Mouse (Mus musculus): ENCODE data around the gene Actn2. TPM values are rescaled to one million over a fixed set of nuclear protein-coding genes. Genes with fewer than 3 reads are reported as not detected.

Actn2 gene
- total and polyA plus RNA-seq, 2 experiments from 2014 or later = 4.0 to 5.7 TPM

DNA sequence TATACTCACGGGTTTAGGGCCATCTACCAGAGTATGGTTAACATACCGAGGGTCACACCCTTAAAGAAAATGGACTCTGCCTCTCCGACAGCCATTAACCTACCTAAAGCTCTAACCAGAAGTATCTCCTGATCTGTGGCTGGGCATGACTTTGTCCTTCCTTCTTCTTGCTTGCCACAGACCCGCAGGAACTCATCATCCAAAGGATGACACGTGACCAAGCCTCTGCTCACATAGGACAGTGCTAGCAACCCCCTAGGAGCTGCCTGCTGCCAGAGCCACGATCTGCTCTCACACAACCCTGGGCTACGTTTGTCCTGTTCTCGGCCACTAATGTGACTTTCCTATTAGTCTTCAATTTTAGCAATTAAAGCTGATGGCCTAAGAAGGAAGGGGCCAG is 35.0 kb downstream of the Actn2 start:
- Histone ChIP-seq H3K9ac (replicated peaks; ENCODE audit: low read length, poor library complexity, severe bottlenecking) (no peak overlapping the region), H3K27me3 (ENCODE audit: insufficient read depth, low read length) (no peaks in the 10 kb centered on the region), H3K9me3 (ENCODE audit: low read length) (no peaks in the 10 kb centered on the region), H3K4me1 (ENCODE audit: insufficient read depth, low read length) (no peaks in the 10 kb centered on the region), H3K4me3 (ENCODE audit: low read depth, low read length) (no peak overlapping the region), H3K4me2 (ENCODE audit: low read depth, low read length, poor library complexity, severe bottlenecking) (no peak overlapping the region), H3K36me3 (ENCODE audit: insufficient read depth, low read length) (0 out of 2 replicates have a peak, but pooled peaks cover 3% of the 10 kb centered on the region), H3K27ac (ENCODE audit: low read depth, low read length) (no peak overlapping the region)
- ATAC-seq (ENCODE audit: low FRiP score) (no peak), DNase-seq (ENCODE audit: low spot score) (no peak)
- 90% methylated on average over 8 of the region's 8 CpGs for WGBS
- no peak for TF ChIP-seq CTCF (IDR thresholded peaks at IDR 0.05)

DNA sequence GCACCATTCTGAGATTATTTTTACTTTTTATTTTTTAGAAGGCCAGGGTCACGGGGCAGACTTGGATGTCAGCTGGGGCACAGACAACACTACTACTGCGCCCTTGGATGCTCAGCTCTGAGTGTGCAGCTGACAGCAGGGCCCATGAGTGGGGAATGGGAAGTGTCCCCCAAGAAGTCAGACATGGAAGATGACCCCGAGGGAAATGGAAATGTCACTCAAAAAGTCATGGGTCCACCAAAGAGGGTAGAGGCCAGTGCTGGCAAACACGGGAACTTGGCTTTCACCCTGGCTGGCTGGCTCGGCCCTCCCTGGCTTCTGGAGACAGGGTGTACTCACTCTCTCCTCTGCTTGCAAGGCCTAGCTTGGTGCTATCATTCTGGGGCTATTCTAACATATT is 35.6 kb downstream of the Actn2 start:
- ATAC-seq (ENCODE audit: low FRiP score) (no peak), DNase-seq (ENCODE audit: low spot score) (no peak)
- H3K4me2 ChIP-seq (ENCODE audit: low read depth, low read length, poor library complexity, severe bottlenecking) = no peak overlapping the region
- no peak for TF ChIP-seq CTCF (IDR thresholded peaks at IDR 0.05)
- no peak overlapping the region for H3K9ac ChIP-seq (replicated peaks; ENCODE audit: low read length, poor library complexity, severe bottlenecking)
- WGBS = 87% methylated on average over 5 of the region's 5 CpGs
- no peak overlapping the region for H3K27ac ChIP-seq (ENCODE audit: low read depth, low read length)
- H3K36me3 ChIP-seq (ENCODE audit: insufficient read depth, low read length) = 0 out of 2 replicates have a peak, but pooled peaks cover 3% of the 10 kb centered on the region
- no peaks in the 10 kb centered on the region for H3K9me3 ChIP-seq (ENCODE audit: low read length)
- H3K4me1 ChIP-seq (ENCODE audit: insufficient read depth, low read length) = no peaks in the 10 kb centered on the region
- no peaks in the 10 kb centered on the region for H3K27me3 ChIP-seq (ENCODE audit: insufficient read depth, low read length)
- no peak overlapping the region for H3K4me3 ChIP-seq (ENCODE audit: low read depth, low read length)

DNA sequence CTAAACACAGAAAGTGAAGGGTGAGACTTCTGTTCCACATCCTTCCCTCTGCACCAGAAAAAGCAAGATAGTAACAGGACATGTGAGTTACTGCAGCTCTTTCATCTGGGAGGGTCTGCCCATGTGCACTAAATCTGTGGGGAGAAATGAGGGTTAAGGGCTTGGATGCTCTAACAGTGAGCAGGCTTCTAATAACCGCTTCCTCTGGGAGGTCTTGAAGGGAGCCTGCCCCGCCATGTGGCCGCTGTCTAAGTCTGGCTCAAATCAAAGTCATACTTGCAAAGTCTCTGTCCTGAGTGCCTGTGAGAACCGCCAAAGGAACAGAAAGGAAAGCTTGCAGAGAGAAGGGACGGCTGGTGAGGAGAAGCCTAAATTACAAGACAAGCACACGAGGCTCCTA is 42.8 kb downstream of the Actn2 start:
- Histone ChIP-seq H3K27me3 (ENCODE audit: insufficient read depth, low read length) (no peaks in the 10 kb centered on the region), H3K9ac (replicated peaks; ENCODE audit: low read length, poor library complexity, severe bottlenecking) (no peak overlapping the region), H3K4me3 (ENCODE audit: low read depth, low read length) (no peak overlapping the region), H3K36me3 (ENCODE audit: insufficient read depth, low read length) (no peaks in the 10 kb centered on the region), H3K4me2 (ENCODE audit: low read depth, low read length, poor library complexity, severe bottlenecking) (no peak overlapping the region), H3K27ac (ENCODE audit: low read depth, low read length) (no peak overlapping the region), H3K9me3 (ENCODE audit: low read length) (no peaks in the 10 kb centered on the region), H3K4me1 (ENCODE audit: insufficient read depth, low read length) (no peaks in the 10 kb centered on the region)
- DNase-seq (ENCODE audit: low spot score) (no peak), ATAC-seq (ENCODE audit: low FRiP score) (no peak)
- TF ChIP-seq CTCF (IDR thresholded peaks at IDR 0.05) = no peak
- WGBS = 89% methylated on average over 6 of the region's 6 CpGs

DNA sequence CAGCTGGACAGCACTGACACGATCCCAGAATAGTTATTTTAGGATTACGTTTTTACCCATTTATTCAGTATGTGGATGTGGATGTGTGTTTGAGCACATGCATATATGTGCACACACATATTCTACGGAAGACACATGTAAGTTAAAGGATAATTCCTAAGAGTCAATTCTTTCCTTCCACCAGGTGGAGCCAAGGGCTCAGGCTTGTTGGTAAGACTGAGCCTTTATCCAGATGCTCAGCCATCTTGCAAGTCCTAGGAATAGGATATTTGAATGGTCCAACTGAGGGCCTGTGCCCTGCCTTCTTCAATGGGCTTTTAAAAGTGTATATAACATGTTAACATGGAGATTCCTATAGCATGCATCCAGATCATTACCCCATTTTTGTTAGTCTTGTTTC is 43.9 kb downstream of the Actn2 start:
- Histone ChIP-seq H3K27me3 (ENCODE audit: insufficient read depth, low read length) (no peaks in the 10 kb centered on the region), H3K36me3 (ENCODE audit: insufficient read depth, low read length) (no peaks in the 10 kb centered on the region), H3K4me1 (ENCODE audit: insufficient read depth, low read length) (no peaks in the 10 kb centered on the region), H3K9ac (replicated peaks; ENCODE audit: low read length, poor library complexity, severe bottlenecking) (no peak overlapping the region), H3K4me3 (ENCODE audit: low read depth, low read length) (no peak overlapping the region), H3K4me2 (ENCODE audit: low read depth, low read length, poor library complexity, severe bottlenecking) (no peak overlapping the region), H3K27ac (ENCODE audit: low read depth, low read length) (no peak overlapping the region), H3K9me3 (ENCODE audit: low read length) (no peaks in the 10 kb centered on the region)
- peak; percentile 79 for TF ChIP-seq CTCF (IDR thresholded peaks at IDR 0.05)
- DNase-seq (ENCODE audit: low spot score) (peak; percentile 78), ATAC-seq (ENCODE audit: low FRiP score) (0 out of 2 replicates have a peak, but pooled peaks have one; percentile 41)
- 92% methylated on average over 3 of the region's 3 CpGs for WGBS

DNA sequence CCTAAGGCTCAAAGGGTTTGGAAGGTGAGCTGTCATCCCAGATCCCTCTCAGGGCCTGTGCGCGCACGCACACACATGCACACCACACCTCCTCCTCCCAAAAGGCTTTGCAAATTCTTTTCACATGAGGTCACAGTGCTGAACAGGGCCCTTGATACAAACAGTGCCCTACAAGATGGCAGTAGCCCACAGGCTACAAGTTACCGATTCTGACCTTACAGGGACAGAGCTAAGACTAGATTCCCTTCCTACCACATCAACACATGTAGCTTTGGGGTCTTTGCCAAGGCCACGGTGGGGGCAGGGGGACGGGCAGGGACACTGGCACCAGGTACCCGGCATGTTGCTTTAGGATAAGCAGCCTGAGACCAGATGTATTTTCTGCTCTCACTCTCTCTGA is 46.8 kb downstream of the Actn2 start:
- Histone ChIP-seq H3K4me3 (ENCODE audit: low read depth, low read length) (no peak overlapping the region), H3K4me1 (ENCODE audit: insufficient read depth, low read length) (no peaks in the 10 kb centered on the region), H3K9me3 (ENCODE audit: low read length) (no peaks in the 10 kb centered on the region), H3K9ac (replicated peaks; ENCODE audit: low read length, poor library complexity, severe bottlenecking) (no peak overlapping the region), H3K27ac (ENCODE audit: low read depth, low read length) (no peak overlapping the region), H3K36me3 (ENCODE audit: insufficient read depth, low read length) (0 out of 2 replicates have a peak, but pooled peaks cover 2% of the 10 kb centered on the region), H3K4me2 (ENCODE audit: low read depth, low read length, poor library complexity, severe bottlenecking) (no peak overlapping the region), H3K27me3 (ENCODE audit: insufficient read depth, low read length) (no peaks in the 10 kb centered on the region)
- 88% methylated on average over 7 of the region's 7 CpGs for WGBS
- DNase-seq (ENCODE audit: low spot score) = no peak
- no peak for TF ChIP-seq CTCF (IDR thresholded peaks at IDR 0.05)
- no peak for ATAC-seq (ENCODE audit: low FRiP score)

DNA sequence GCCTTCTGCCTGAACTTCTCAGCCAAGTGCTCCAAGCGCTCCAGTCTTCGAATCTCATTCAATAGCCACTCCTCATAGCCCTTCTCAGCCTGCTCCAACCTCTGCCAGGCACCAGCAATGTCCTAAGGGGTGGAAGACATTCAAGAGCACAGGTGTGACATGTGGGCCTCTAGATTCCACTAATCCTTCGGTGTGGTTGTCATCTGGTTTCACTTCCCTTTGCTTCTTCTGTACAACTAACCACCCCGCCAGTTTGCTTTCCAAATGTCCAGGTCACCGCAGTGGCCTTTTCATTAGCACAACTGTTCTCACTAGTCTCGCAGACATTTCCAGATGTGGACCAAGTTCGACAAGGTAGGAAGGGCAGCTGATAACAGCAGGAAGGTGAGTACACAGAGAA is 49.9 kb downstream of the Actn2 start:
- H3K4me2 ChIP-seq (ENCODE audit: low read depth, low read length, poor library complexity, severe bottlenecking) = no peak overlapping the region
- H3K4me1 ChIP-seq (ENCODE audit: insufficient read depth, low read length) = no peaks in the 10 kb centered on the region
- TF ChIP-seq CTCF (IDR thresholded peaks at IDR 0.05) = no peak
- H3K9me3 ChIP-seq (ENCODE audit: low read length) = no peaks in the 10 kb centered on the region
- 0 out of 2 replicates have a peak, but pooled peaks cover 2% of the 10 kb centered on the region for H3K36me3 ChIP-seq (ENCODE audit: insufficient read depth, low read length)
- ATAC-seq (ENCODE audit: low FRiP score) = no peak
- H3K27ac ChIP-seq (ENCODE audit: low read depth, low read length) = no peak overlapping the region
- no peak overlapping the region for H3K9ac ChIP-seq (replicated peaks; ENCODE audit: low read length, poor library complexity, severe bottlenecking)
- H3K4me3 ChIP-seq (ENCODE audit: low read depth, low read length) = no peak overlapping the region
- whole genome bisulfite sequencing = 93% methylated on average over 7 of the region's 7 CpGs
- no peaks in the 10 kb centered on the region for H3K27me3 ChIP-seq (ENCODE audit: insufficient read depth, low read length)
- no peak for DNase-seq (ENCODE audit: low spot score)
